19 mouse cellular contexts compared by ENCODE assay signal in the genomic region with DNA sequence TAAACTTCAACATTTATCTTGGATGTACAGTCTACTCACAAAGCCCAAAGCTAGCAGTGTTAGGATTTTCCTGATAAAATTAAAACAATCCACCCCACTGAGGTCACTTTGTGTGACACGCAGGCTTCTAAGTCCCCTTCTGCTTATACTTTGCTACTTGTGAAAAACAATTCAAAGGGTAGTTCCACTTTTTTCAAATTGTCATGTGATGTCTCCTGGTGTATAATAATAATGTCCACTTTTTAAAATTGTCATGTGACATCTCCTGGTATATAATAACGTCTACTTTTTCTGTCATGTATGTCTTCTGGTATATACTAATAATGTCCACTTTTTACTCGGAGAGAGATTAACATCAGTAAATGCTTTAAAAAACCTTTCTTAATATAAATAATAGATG. TPM values are rescaled to one million over a fixed set of nuclear protein-coding genes. Genes with fewer than 3 reads are reported as not detected.
"Had no signal": no experiment of that assay in that cellular context is flagged by ENCODE, and none has a peak within 500 bp of the region (broad histone marks: within the 10 kb centered on the region; RNA-seq: fewer than 3 reads in every experiment).

No protein-coding gene starts in this region.

- H3K4me3 ChIP-seq: left cerebral cortex, adult 2 months; liver, embryonic 13.5 days; megakaryocyte, embryonic 14.5 days; midbrain, embryonic 10.5 days; midbrain, embryonic 13.5 days; neural tube, embryonic 12.5 days; neural tube, embryonic 15.5 days had no signal

- H3K36me3 ChIP-seq: liver, embryonic 13.5 days; midbrain, embryonic 10.5 days; midbrain, embryonic 13.5 days; neural tube, embryonic 12.5 days; neural tube, embryonic 15.5 days had no signal

- ATAC-seq: midbrain, embryonic 13.5 days; midbrain, embryonic 16.5 days had no signal

- H3K9me3 ChIP-seq: liver, embryonic 13.5 days; megakaryocyte, embryonic 14.5 days; midbrain, embryonic 10.5 days; midbrain, embryonic 13.5 days; neural tube, embryonic 12.5 days; neural tube, embryonic 15.5 days had no signal

- H3K27me3 ChIP-seq: liver, embryonic 13.5 days; megakaryocyte, embryonic 14.5 days; midbrain, embryonic 13.5 days; neural tube, embryonic 12.5 days; neural tube, embryonic 15.5 days had no signal

- DNase-seq: kidney, adult 18-20 months; kidney, adult 9 months; kidney, postnatal 25 days; layer of hippocampus, postnatal 36 days; liver, embryonic 13.5 days; lung, adult 2 months; lung, postnatal 14 days; lung, postnatal 4 days; right cerebral cortex, adult 18-20 months; right cerebral cortex, postnatal 14 days; right cerebral cortex, postnatal 4 days had no signal

- H3K27ac ChIP-seq: left cerebral cortex, adult 2 months; liver, embryonic 13.5 days; midbrain, embryonic 10.5 days; midbrain, embryonic 13.5 days; neural tube, embryonic 12.5 days; neural tube, embryonic 15.5 days; stomach, postnatal 0 days had no signal

- H3K9ac ChIP-seq: liver, embryonic 13.5 days; midbrain, embryonic 13.5 days; neural tube, embryonic 12.5 days; neural tube, embryonic 15.5 days had no signal

RNA-seq across cellular contexts. Expression of a gene that starts 59.8 kb away (rescaled TPM):
- polyA plus RNA-seq: liver, embryonic 13.5 days; midbrain, embryonic 10.5 days; midbrain, embryonic 16.5 days had no signal
